18 mouse cellular contexts compared by ENCODE assay signal in the genomic region with DNA sequence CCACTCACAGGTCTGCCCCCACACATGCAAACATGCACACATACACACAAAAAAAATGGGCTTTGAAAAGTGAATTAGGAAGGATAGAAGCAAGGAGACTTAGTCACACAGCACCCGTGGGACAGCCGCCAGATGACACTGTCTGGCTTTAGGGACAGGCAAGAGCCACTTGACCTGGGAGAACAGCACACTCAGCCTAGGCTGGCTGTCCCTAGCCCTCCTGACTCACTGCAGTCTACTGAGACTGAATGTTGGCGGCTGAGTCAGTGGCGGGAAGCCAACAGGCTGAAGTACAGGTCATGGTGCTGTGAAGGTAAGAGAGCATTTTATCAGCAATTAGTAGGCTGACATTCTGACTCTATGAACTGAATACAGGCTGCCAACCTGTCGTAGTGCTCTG. TPM values are rescaled to one million over a fixed set of nuclear protein-coding genes. Genes with fewer than 3 reads are reported as not detected.
DNase-seq lines count a peak whose midpoint lies in the region; ATAC-seq and TF ChIP-seq lines count a peak whose summit lies in the region.
"Had no signal": no experiment of that assay in that cellular context is flagged by ENCODE, and none has a peak within 500 bp of the region (broad histone marks: within the 10 kb centered on the region; RNA-seq: fewer than 3 reads in every experiment).

No protein-coding gene starts in this region.

- DNase-seq in cerebellum, postnatal 14 days = peak; percentile 18 to 24
- no peak for DNase-seq in cerebellum, adult 11 months
- DNase-seq in liver, adult 2 months (ENCODE audit: extremely low read depth, low read depth, low spot score) = peak; percentile 40
- DNase-seq in heart, adult 8-10 months (ENCODE audit: low spot score) = peak; percentile 26
- DNase-seq in kidney, postnatal 36 days = peak; percentile 21 to 67
- DNase-seq in urinary bladder, postnatal 14 days (ENCODE audit: low spot score) = no peak
- DNase-seq in embryo, embryonic 10 days (ENCODE audit: low spot score) = no peak
- DNase-seq: B cell, adult 2 months; cerebellum, adult 11-12 months; gastrocnemius, postnatal 25 days; right cerebral cortex, postnatal 14 days had no signal

- no peaks in the 10 kb centered on the region for H3K27me3 ChIP-seq in liver, adult 2 months (ENCODE audit: control insufficient read depth, insufficient read depth, low read length)
- H3K27me3 ChIP-seq in liver, embryonic 12.5 days (replicated peaks) = peaks cover 6% of the 10 kb centered on the region
- H3K27me3 ChIP-seq: midbrain, embryonic 15.5 days had no signal

- H3K79me2 ChIP-seq in liver, adult 2 months (ENCODE audit: control insufficient read depth, insufficient read depth, low read length) = no peaks in the 10 kb centered on the region

- no peak overlapping the region for H3K27ac ChIP-seq in liver, adult 2 months (replicated peaks; ENCODE audit: insufficient read depth, low read depth, low read length)
- no peak overlapping the region for H3K27ac ChIP-seq in liver, embryonic 12.5 days
- H3K27ac ChIP-seq: forebrain, embryonic 10.5 days; limb, embryonic 15.5 days; lung, embryonic 15.5 days; midbrain, embryonic 15.5 days had no signal

- H3K4me2 ChIP-seq in liver, embryonic 12.5 days = no peak overlapping the region
- H3K4me2 ChIP-seq: limb, embryonic 15.5 days; lung, embryonic 15.5 days; midbrain, embryonic 15.5 days had no signal

- no peaks in the 10 kb centered on the region for H3K4me1 ChIP-seq in liver, adult 2 months (ENCODE audit: control insufficient read depth, insufficient read depth, low read length)
- no peaks in the 10 kb centered on the region for H3K4me1 ChIP-seq in liver, embryonic 12.5 days
- H3K4me1 ChIP-seq: forebrain, embryonic 10.5 days; limb, embryonic 15.5 days; lung, embryonic 15.5 days; midbrain, embryonic 15.5 days had no signal

- no peaks in the 10 kb centered on the region for H3K36me3 ChIP-seq in liver, adult 2 months (ENCODE audit: control insufficient read depth, insufficient read depth, low read length)
- no peaks in the 10 kb centered on the region for H3K36me3 ChIP-seq in liver, embryonic 12.5 days
- H3K36me3 ChIP-seq: forebrain, embryonic 10.5 days; limb, embryonic 15.5 days; lung, embryonic 15.5 days; midbrain, embryonic 15.5 days had no signal

- H3K9ac ChIP-seq in liver, adult 2 months (ENCODE audit: low read depth, low read length) = no peak overlapping the region
- no peak overlapping the region for H3K9ac ChIP-seq in liver, embryonic 12.5 days
- H3K9ac ChIP-seq: limb, embryonic 15.5 days; lung, embryonic 15.5 days; midbrain, embryonic 15.5 days had no signal

- WGBS in liver, adult 2 months = 56% methylated on average over 5 of the region's 5 CpGs
- WGBS in liver, embryonic 12.5 days (ENCODE audit: insufficient replicate concordance) = 61% methylated on average over 5 of the region's 5 CpGs

- no peak for TF ChIP-seq CTCF in liver, adult 2 months (IDR thresholded peaks at IDR 0.05; ENCODE audit: low read depth, low read length)

- H3K4me3 ChIP-seq in liver, adult 2 months (ENCODE audit: insufficient read depth, low read depth, low read length) = no peak overlapping the region
- H3K4me3 ChIP-seq in liver, embryonic 12.5 days = no peak overlapping the region
- H3K4me3 ChIP-seq: forebrain, embryonic 10.5 days; limb, embryonic 15.5 days; lung, embryonic 15.5 days; midbrain, embryonic 15.5 days had no signal

- TF ChIP-seq POLR2A in liver, adult 2 months (IDR thresholded peaks at IDR 0.05; ENCODE audit: extremely low read depth, insufficient read depth, low read length) = no peak

- H3K9me3 ChIP-seq in liver, embryonic 12.5 days (replicated peaks) = no peaks in the 10 kb centered on the region
- H3K9me3 ChIP-seq: forebrain, embryonic 10.5 days; limb, embryonic 15.5 days; lung, embryonic 15.5 days; midbrain, embryonic 15.5 days had no signal

- ATAC-seq in liver, embryonic 12.5 days = no peak
- ATAC-seq: midbrain, embryonic 15.5 days had no signal

RNA-seq across cellular contexts. Expression of a gene that starts 8.5 kb away (rescaled TPM):
- total RNA-seq in liver, adult 2 months (2014; rRNA removed) = not detected in 2 replicates
- not detected in 2 replicates for polyA plus RNA-seq in liver, adult 2 months (2012; rRNA removed)
- polyA plus RNA-seq in liver, embryonic 12.5 days (2016; fragmentation: Nextera tagmentation; extraction: Ambion mirVana) = not detected in 2 replicates
- not detected for total RNA-seq in heart, adult 8-10 months (2022)
- total RNA-seq: gastrocnemius, postnatal 25 days; hematopoietic stem cell, adult 5-6 weeks; megakaryocyte progenitor cell, adult 5-6 weeks had no signal

RNA-seq across cellular contexts. Expression of a gene that starts 42.2 kb away (rescaled TPM):
- total RNA-seq in liver, adult 2 months (2014; rRNA removed) = 0.09 and 0.27 TPM in 2 replicates
- polyA plus RNA-seq in liver, adult 2 months (2012; rRNA removed) = 0.07 TPM in 1 of 2 replicates, not detected in the other
- 0.23 and 0.39 TPM in 2 replicates for polyA plus RNA-seq in liver, embryonic 12.5 days (2016; fragmentation: Nextera tagmentation; extraction: Ambion mirVana)
- 10 to 100 TPM in 3 of 4 experiments, 1 to 10 TPM in 1; 8.6 to 11.3 (median 10.7) TPM for total RNA-seq in heart, adult 8-10 months (2022)

Comparison
In these comparisons a context has a peak if more than half of its experiments do, and no peak if none do; other contexts are left out.
1. DNase-seq: peak in cerebellum, postnatal 14 days (2 of 2), liver, adult 2 months (single experiment), heart, adult 8-10 months (single experiment) and kidney, postnatal 36 days (2 of 2); none in cerebellum, adult 11 months (single experiment), urinary bladder, postnatal 14 days (single experiment) and embryo, embryonic 10 days (single experiment).